Mouse (Mus musculus) cerebellum, adult 18-20 months (tissue): Measurements from ENCODE around the gene Pcbp4.
"Not testable (repeated sequence)": the region's sequence is repeated elsewhere in the genome, so short reads cannot be mapped to it uniquely, and the experiment has no call there.

Experiments
- DNase-seq, 2 experiments: peaks; one replicate each; pipeline ENCODE4 v3.0.0; 2021

Pcbp4 gene

DNA sequence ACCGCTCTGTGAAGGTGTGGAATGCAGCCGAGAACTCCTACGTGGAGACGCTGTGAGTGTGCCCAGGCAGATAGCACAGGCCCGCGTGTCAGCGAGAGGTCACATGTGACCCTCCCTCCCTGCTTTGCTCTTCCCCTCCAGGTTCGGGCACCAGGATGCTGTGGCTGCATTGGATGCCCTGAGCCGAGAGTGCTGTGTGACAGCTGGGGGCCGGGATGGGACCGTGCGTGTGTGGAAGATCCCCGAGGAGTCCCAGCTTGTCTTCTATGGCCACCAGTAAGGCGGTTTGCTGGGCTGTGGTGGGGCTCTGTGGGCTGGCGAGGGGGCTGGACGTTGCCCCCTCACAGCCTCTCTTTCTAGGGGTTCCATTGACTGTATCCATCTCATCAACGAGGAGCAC is 30.5 kb downstream of the Pcbp4 start:
- no peak for DNase-seq

GRCm38 (mm10) chr9:106485076-106485475 is 32.0 kb downstream of the Pcbp4 start:
- no peak for DNase-seq

DNA sequence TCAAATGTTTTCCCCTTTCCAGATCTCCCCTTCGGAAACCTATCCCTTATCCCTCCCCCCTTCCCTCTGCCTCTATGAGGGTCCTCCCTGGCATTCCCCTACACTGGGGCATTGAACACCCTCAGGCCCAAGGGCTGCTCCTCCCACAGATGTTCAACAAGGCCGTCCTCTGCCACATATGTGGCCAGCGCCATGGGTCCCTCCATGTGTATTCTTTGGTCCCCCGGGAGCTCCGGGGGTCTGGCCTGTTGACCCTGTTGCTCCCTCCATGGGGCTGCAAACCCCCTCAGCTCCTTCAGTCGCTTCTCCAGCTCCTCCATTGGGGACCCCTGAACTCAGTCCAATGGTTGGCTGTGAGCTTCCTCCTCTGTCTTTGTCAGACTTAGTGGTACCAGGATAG is 34.5 kb downstream of the Pcbp4 start:
- DNase-seq, result not testable (repeated sequence)

- DNase-seq, result no peak
Observed at GRCm38 (mm10) chr9:106499667-106500066, 46.6 kb downstream of the Pcbp4 start, which contains the start of gene Iqcf1. Gene Iqcf1 (plus strand): TSS chr9:106499967.

DNA sequence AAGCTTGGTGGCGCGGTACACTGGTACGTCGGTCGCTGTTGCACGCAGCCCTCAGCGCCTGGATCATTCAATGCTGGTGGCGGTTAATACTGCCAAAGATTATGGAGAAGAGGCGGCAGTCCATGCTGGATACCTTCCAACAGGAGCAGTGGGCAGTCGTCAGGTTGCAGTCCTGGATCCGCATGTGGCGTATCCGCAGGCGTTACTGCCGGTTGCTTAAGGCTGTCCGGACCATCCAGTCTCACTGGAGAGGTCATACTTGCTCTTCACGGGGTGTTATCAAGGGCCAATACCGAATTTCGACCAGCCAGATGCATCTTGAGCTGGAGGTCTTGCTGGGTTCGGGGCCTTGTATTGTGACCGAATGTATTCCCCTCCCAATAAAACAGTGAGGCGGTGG is 48.8 kb downstream of the Pcbp4 start:
- no peak for DNase-seq

- DNase-seq, result no peak
Observed at GRCm38 (mm10) chr9:106504246-106504645, 51.2 kb downstream of the Pcbp4 start.

DNA sequence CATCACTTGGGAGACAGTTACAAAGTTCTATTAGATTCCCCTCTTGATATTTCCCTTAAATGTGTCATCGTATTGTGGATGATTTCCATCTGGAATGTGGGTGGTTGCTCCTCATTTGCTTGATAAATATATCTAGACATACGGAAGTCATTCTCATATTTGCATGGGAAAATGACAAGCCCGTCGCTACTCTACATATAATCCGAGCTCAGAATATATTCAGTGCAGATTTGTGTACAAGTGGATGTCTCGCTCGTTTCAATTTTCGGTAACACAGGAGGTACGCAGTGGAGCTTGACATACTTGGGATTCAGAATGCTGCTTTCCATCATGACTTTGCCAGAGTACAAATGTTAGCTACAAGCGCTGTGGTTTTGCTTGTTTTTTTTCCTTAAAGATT is 56.3 kb downstream of the Pcbp4 start:
- no peak for DNase-seq

- DNase-seq, result no peak
Observed at GRCm38 (mm10) chr9:106512729-106513450, 59.8 kb downstream of the Pcbp4 start.

GRCm38 (mm10) chr9:106513566-106513965 is 60.5 kb downstream of the Pcbp4 start:
- DNase-seq, result no peak
